Mouse (Mus musculus): ENCODE measurements around the gene Fam162a. TPM values are rescaled to one million over a fixed set of nuclear protein-coding genes. Genes with fewer than 3 reads are reported as not detected.
"Not testable (repeated sequence)": the region's sequence is repeated elsewhere in the genome, so short reads cannot be mapped to it uniquely, and the experiment has no call there.

Fam162a gene
- 158 and 159 TPM in 2 replicates for polyA plus RNA-seq (2011; ENCODE audit: insufficient read depth, insufficient read length, low read depth, missing spikeins)

DNA sequence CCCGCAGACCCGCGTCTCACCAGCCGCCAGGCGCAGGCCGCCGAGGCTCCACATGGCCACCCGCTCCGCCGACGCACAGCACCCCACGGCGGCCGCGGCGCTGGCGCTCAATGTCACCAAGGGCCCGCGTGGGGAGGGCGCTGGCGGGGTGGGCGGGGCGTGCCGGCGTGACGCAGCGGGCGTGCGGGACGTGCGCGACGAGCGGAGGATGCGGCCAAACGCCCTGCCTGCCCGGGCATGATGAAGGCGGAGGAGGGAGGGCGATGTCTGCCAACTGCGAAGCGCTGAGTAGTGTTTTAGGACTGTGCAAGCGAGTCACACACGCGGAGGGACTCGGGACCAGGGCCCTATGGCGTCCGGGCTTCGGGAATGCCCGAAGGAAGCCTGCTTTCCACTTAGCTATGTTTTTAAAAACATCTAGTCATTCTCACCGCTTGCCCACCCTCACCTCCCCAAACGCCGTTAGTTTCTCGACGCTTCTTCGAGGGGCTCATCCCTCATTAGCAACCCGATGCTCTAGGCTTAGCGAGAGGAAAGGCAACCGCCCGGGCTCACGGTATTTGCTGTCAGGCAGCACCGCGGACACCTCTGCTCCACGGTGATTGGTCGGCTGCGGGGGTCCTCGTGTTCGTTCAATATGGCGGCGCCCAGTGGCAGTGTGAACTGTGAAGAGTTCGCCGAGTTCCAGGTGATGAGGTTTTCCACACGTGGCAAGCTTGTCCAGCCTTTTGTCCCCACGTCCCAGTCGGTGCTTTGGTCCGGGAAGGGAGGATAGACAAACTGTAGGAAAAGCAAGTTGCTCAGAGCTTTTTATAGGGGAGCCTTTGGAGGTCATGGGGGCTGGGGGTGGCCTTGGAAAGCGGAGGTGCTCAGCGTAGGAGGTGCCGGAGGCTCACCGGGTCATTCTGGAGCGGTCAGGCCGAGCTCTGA lies at the start of gene Fam162a, which contains the start of gene Ccdc58:
Fam162a (minus strand) TSS at position 145 of the 930 bp plus-strand sequence.
Ccdc58 (plus strand) TSS at position 236 of the 930 bp plus-strand sequence.
- peak within 1 kb of the TSS; percentile 95 for H3K9ac ChIP-seq (ENCODE audit: low read depth, poor library complexity, severe bottlenecking)
- H3K9me3 ChIP-seq (replicated peaks; ENCODE audit: control insufficient read depth, insufficient read depth, low read length, poor library complexity, severe bottlenecking): no peaks in the 10 kb centered on the region
- TF ChIP-seq CTCF (IDR thresholded peaks at IDR 0.05; ENCODE audit: low read depth, low read length): no peak
- peak; percentile 45 for TF ChIP-seq POLR2A (IDR thresholded peaks at IDR 0.05; ENCODE audit: insufficient read depth, low read length)
- peak; percentile 81 for TF ChIP-seq EP300 (IDR thresholded peaks at IDR 0.05; ENCODE audit: insufficient read depth, low read depth, low read length)
- peaks cover 11% of the 10 kb centered on the region for H3K36me3 ChIP-seq (ENCODE audit: control insufficient read depth, insufficient read depth, low read length, poor library complexity, severe bottlenecking)
- no peaks in the 10 kb centered on the region for H3K27me3 ChIP-seq (ENCODE audit: control insufficient read depth, insufficient read depth, low read length, poor library complexity, severe bottlenecking)
- no peaks in the 10 kb centered on the region for H3K4me1 ChIP-seq (ENCODE audit: control insufficient read depth, insufficient read depth, low read length)
- H3K27ac ChIP-seq (ENCODE audit: insufficient read depth, low read length): peak within 1 kb of the TSS; percentile 97
- peak within 1 kb of the TSS; percentile 88 for H3K4me3 ChIP-seq (ENCODE audit: low read depth, low read length)

DNA sequence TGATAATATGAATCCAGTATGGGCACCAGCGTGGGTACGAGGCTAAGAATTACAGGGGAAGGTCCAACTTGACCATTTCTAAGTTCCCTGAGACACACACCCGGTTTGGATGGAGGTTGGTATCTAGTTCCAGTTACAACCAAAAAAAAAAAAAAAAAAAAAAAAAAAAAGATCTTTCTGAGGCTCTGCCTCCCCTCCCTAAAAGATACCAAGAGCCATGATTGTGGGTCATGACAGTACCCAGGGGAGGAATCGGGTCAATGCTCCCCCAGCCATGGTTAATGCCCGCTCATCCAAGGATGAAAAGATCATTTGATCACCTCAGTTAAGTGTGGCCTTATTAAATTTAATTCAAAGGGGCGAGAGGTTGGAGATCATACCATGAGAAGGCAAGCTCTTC lies 44.4 kb upstream of the Fam162a start:
- not testable (repeated sequence) for H3K4me1 ChIP-seq (ENCODE audit: control insufficient read depth, insufficient read depth, low read length); H3K27ac ChIP-seq (ENCODE audit: insufficient read depth, low read length); H3K27me3 ChIP-seq (ENCODE audit: control insufficient read depth, insufficient read depth, low read length, poor library complexity, severe bottlenecking); H3K4me3 ChIP-seq (ENCODE audit: low read depth, low read length); H3K9ac ChIP-seq (ENCODE audit: low read depth, poor library complexity, severe bottlenecking); H3K36me3 ChIP-seq (ENCODE audit: control insufficient read depth, insufficient read depth, low read length, poor library complexity, severe bottlenecking)
- H3K9me3 ChIP-seq (replicated peaks; ENCODE audit: control insufficient read depth, insufficient read depth, low read length, poor library complexity, severe bottlenecking): peaks cover 31% of the 10 kb centered on the region

DNA sequence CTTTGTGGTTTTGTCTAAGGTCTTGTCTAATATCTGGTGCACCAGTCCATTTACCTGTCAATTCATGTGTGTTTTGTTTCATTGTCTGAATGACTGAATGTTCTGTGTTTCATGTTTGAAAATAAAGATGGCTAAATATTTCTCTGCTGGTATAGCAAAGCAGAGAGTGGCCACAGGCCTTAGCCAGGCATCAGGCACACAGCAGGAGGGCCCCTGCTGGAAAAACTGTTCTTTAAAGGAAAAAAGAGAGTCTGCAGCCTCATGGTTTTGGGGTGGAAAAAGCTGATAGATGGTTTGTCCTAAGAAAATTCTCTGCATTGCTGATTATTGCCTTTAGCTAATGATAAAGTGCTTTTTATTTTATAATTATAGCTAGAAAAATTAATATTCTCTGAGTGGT lies 40.1 kb upstream of the Fam162a start:
- H3K27ac ChIP-seq (ENCODE audit: insufficient read depth, low read length); H3K4me1 ChIP-seq (ENCODE audit: control insufficient read depth, insufficient read depth, low read length); H3K27me3 ChIP-seq (ENCODE audit: control insufficient read depth, insufficient read depth, low read length, poor library complexity, severe bottlenecking); H3K9ac ChIP-seq (ENCODE audit: low read depth, poor library complexity, severe bottlenecking); H3K4me3 ChIP-seq (ENCODE audit: low read depth, low read length); H3K36me3 ChIP-seq (ENCODE audit: control insufficient read depth, insufficient read depth, low read length, poor library complexity, severe bottlenecking): not testable (repeated sequence)
- H3K9me3 ChIP-seq (replicated peaks; ENCODE audit: control insufficient read depth, insufficient read depth, low read length, poor library complexity, severe bottlenecking): peaks cover 27% of the 10 kb centered on the region

DNA sequence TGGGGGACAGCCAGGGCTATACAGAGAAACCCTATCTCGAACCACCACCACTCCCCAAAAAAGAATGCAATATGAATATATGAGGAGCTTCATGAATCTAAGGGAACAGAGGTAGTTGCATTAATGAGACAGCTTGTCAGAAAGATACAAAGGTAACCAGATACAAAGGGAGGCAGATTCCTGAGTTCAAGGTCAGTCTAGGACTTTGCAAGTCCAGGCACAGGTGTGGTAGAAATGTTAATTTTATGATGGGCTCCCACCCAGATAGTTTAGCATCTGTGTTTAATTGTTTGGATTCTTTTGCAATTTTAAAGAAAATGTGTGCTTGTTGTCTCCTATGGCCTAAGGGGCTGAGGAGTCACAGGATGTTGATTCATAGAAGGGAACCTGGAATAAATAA lies 30.8 kb upstream of the Fam162a start:
- Histone ChIP-seq H3K36me3 (ENCODE audit: control insufficient read depth, insufficient read depth, low read length, poor library complexity, severe bottlenecking) (no peaks in the 10 kb centered on the region), H3K9me3 (replicated peaks; ENCODE audit: control insufficient read depth, insufficient read depth, low read length, poor library complexity, severe bottlenecking) (peaks cover 25% of the 10 kb centered on the region), H3K4me1 (ENCODE audit: control insufficient read depth, insufficient read depth, low read length) (no peaks in the 10 kb centered on the region), H3K27me3 (ENCODE audit: control insufficient read depth, insufficient read depth, low read length, poor library complexity, severe bottlenecking) (no peaks in the 10 kb centered on the region), H3K9ac (ENCODE audit: low read depth, poor library complexity, severe bottlenecking) (no peak overlapping the region), H3K27ac (ENCODE audit: insufficient read depth, low read length) (peak overlapping the region; percentile 51; the same call in 1 of the 2 replicates), H3K4me3 (ENCODE audit: low read depth, low read length) (no peak overlapping the region)
- TF ChIP-seq CTCF (IDR thresholded peaks at IDR 0.05; ENCODE audit: low read depth, low read length) (no peak), POLR2A (IDR thresholded peaks at IDR 0.05; ENCODE audit: insufficient read depth, low read length) (no peak), EP300 (IDR thresholded peaks at IDR 0.05; ENCODE audit: insufficient read depth, low read depth, low read length) (no peak)

DNA sequence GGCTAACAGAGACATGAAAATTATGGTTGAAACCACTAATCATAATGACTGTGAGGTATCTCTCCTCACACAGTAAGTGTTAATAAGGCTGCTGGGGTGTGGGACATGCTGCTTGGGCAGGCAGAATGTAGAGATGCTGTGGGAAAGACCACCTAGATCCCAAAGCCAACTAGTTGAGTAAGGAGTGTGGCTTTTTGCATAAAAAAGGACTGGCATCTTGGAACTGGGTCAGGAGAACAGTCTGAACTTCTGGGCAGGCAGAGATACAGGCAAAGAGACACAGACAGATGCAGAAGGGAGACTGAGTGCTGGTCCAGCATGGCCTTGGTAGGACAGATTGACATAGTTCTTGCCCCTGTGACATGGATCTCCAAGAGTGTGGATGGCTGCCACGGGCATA lies 30.1 kb upstream of the Fam162a start:
- Histone ChIP-seq H3K4me3 (ENCODE audit: low read depth, low read length) (no peak overlapping the region), H3K9me3 (replicated peaks; ENCODE audit: control insufficient read depth, insufficient read depth, low read length, poor library complexity, severe bottlenecking) (peaks cover 25% of the 10 kb centered on the region), H3K4me1 (ENCODE audit: control insufficient read depth, insufficient read depth, low read length) (no peaks in the 10 kb centered on the region), H3K36me3 (ENCODE audit: control insufficient read depth, insufficient read depth, low read length, poor library complexity, severe bottlenecking) (no peaks in the 10 kb centered on the region), H3K27ac (ENCODE audit: insufficient read depth, low read length) (no peak overlapping the region), H3K9ac (ENCODE audit: low read depth, poor library complexity, severe bottlenecking) (no peak overlapping the region), H3K27me3 (ENCODE audit: control insufficient read depth, insufficient read depth, low read length, poor library complexity, severe bottlenecking) (no peaks in the 10 kb centered on the region)
- TF ChIP-seq EP300 (IDR thresholded peaks at IDR 0.05; ENCODE audit: insufficient read depth, low read depth, low read length) (no peak), CTCF (IDR thresholded peaks at IDR 0.05; ENCODE audit: low read depth, low read length) (no peak), POLR2A (IDR thresholded peaks at IDR 0.05; ENCODE audit: insufficient read depth, low read length) (no peak)

DNA sequence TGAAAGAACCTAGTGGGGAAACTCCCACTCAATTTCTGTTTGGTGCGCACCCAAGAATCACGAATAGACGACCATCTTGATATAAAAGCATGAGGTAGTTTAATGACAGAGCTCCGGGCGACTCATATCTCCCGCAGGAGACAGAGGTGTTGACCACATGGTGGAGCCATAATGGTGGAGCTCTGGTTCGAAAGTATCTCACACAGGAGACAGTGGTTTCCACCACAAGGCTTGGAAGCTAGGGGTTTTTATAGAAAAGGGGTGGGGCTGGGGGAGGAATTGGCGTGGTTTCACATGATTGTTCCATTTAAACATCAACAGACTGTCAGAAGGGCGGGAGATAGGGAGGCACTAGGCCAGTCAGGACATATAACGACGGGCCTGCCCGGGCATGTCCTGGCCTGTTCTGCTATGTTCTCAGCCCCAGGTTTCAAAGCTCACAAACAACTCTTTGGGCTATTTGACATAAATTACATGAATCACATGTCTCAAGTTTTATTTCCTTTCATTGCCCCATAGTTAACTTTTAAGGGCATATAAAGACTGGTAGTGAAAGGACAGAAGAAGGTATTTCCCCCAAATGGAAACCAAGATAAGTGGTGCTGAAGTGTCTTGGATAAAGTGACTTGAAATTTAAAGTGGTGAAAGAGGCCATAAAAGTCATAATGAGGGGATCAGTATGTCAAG lies 26.6 kb upstream of the Fam162a start:
- not testable (repeated sequence) for H3K36me3 ChIP-seq (ENCODE audit: control insufficient read depth, insufficient read depth, low read length, poor library complexity, severe bottlenecking); H3K27me3 ChIP-seq (ENCODE audit: control insufficient read depth, insufficient read depth, low read length, poor library complexity, severe bottlenecking); H3K4me1 ChIP-seq (ENCODE audit: control insufficient read depth, insufficient read depth, low read length); H3K9ac ChIP-seq (ENCODE audit: low read depth, poor library complexity, severe bottlenecking); H3K4me3 ChIP-seq (ENCODE audit: low read depth, low read length)
- H3K9me3 ChIP-seq (replicated peaks; ENCODE audit: control insufficient read depth, insufficient read depth, low read length, poor library complexity, severe bottlenecking): peaks cover 20% of the 10 kb centered on the region
- peak overlapping the region; percentile 83 for H3K27ac ChIP-seq (ENCODE audit: insufficient read depth, low read length)

All from ES-Bruce4 (cell line).